Mouse (Mus musculus) left cerebral cortex, adult 8-10 months (tissue): ENCODE data around the gene Mcoln2. TPM values are rescaled to one million over a fixed set of nuclear protein-coding genes. Genes with fewer than 3 reads are reported as not detected.

Experiments used
- DNase-seq, 2 experiments: peaks; one replicate each; pipeline ENCODE4 v3.0.0; 2022; ENCODE audit warnings: low spot score in 2 of 2
- total RNA-seq, 4 experiments: library from RNA; stranded (reverse); gene quantifications; 2 replicates each; pipeline ENCODE4 v1.2.4; 2022

The Mcoln2 gene
- total RNA-seq, 4 experiments from 2014 or later, result not detected

DNA sequence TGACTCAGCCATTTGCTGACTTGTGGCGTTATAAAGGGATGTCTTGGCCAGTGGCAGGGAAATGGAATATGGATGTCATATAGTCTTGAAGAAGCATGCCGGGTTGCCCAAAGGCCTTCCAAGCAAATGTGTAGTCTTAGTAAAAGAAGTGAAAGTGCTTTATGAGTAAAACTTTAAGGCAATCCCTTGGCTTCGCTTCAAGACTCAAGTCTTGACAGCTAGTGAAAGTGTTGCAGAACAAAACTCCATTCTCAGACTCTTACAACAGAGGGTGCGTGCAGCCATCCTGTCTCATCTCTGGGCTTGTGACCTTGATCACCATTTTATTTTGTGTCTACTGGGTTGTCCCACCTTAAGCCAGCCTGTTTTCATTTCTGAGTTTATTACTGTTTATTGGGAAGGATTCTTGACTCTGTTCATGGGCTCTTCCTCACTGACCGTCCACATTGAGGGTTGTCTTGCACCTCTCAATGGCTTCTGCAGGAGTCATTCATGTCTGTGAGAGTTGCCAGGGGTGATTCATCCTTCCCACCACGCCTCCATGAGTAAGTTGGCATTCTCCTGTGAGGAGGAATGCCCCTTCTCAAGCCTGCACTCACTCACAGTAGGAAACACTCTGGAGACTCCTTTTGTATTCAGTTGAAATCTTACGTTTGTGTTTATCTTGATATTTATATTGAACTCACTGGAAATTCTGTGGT lies 75.6 kb downstream of the Mcoln2 start:
- DNase-seq, result no peak

DNA sequence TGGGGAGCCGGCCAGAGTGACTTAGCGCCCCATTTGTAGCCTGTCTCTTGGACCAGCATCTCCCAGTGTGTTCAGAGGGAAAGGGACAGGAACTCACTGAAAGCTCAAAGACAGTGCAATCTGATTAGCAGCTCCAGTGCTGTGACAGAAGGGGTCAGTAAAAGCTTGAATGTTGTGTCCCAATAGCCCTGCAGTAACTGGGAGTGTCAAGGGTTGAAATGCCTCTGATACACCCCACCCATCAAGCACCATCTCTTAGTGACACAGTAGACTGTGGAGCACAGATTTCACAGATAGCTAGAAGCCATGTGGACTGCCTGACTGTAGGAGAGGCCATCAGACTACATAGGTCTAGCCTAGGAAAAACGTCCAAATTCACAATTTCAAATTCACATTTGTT lies 77.8 kb downstream of the Mcoln2 start:
- DNase-seq, result no peak

DNA sequence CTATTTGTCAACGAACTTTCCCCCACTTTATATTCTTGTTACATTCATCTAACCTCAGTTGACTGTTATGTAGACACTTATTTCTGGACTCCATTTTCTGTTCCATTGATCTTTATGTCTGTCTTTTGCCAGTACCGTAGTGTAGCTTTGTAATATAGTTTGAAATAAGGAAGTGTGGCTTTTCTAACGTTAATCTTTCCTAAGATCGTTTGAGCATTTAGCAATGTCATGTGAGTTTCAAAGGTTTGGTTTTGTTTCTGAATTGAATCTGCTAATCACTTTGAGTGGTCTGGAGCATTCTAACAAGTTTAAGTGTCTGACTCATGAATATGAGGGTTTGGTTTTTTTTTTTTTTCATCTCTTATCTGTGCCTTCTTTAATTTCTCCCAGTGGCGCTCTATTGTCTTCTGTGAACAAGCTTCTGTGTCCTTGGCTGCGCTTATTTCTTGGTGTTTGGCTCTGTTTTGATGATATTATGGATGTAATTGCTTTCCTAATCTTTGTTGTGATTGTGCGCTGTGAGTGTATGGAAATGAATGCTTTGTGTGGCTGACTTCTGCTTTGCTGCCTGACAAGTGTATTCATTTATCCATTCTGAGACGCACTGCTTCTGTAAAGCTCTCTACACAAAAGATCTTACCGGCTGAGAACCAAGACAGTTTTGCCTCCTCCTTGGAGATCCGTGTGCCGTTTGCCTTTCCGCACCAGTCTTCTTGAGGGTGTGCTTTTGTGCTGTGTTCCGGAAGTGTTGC lies 79.1 kb downstream of the Mcoln2 start:
- no peak for DNase-seq

DNA sequence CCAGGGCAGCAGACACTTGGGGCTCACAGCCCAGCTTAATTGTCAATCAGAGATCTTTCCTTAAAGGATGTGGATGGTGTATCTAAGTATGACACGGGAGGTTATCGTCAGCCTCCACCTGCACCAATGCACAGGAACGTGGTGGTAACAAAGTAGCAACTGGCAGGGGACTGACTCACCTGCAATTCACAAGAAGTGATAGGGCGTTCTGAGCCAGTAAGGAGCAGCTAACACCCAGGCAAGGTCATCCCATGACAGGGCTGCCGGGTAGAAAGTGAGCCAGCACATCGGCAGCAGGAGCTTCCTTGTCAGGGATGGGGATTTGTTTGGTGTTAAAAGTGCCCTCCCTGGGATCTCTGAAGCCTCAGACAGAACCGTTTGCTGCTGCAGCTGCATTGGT lies 83.1 kb downstream of the Mcoln2 start:
- no peak for DNase-seq

DNA sequence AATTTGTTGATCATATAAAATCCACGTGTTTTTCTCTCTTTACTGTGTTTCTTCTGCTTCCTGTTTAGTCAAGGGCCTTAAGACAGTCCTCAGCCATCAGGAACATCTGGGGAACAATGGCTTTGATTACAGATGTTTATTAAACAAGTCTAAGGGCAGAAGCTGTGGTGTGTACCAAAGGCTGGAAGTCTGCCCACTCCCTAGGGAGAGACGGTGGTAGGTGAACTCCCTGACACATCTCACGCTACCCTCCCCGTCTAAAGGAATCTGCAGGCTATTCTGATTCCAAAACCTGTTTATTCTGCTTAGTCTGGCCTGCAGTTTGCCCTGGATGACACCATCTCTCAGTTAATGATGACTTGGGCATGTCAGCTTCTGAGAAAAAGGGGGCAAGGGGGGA lies 84.1 kb downstream of the Mcoln2 start:
- no peak for DNase-seq

DNA sequence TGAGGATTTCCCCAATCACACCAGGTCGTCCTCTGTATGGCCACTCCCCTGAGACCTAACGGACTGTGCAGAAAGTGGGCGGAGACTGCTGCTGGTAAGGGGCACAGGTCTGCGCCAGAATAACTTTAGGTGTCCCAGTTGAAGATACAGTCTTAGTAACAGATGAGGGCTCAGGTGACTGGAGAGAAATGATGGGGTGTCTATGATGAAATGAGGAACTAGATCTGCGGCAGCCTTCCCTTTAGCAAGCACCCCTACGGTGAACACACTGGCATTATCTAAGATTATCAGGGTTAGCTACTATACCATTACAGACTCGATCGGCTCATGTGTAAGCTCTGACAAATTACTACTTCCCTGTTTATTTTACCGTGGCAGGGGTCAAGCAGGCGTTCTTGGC lies 84.9 kb downstream of the Mcoln2 start:
- no peak for DNase-seq

DNA sequence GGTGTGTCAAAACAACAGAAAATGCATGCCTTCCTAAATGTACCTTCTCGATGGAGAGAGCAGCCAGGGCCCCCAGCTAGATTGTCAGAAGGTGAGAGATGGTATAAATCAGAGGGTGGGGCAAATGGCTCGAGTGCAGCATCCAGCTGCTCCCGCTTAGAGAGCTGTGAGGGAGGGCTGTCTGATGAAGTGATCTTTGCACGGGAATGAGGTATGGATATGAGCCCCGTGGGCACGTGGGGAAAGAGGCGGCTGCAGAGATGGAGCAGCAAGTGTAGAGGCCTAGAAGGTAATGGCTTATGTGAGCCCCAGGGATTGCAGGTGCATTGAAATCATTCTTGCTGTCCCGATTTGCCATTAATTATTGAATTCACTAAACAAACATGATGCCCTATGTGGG lies 86.6 kb downstream of the Mcoln2 start:
- DNase-seq, result no peak

DNA sequence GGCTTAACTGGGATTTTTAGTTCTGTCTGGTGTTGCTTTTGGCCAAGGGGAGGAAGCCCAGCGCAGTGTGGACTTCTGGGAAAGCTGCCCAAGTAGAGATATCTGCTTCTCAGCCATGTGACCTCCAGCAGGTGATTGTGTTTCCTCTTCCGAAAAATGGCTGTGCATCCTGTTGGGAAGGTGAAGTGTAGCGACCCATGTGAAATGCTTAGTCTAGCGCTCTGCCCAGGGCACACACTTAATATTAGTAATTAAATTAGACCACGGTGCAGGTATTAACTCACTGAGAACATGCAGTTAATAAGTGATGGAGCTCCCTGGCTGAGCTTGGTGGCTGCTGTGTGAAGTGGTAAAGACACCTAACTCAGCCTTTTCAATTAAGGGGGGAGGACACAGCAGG lies 88.0 kb downstream of the Mcoln2 start:
- DNase-seq, result no peak

DNA sequence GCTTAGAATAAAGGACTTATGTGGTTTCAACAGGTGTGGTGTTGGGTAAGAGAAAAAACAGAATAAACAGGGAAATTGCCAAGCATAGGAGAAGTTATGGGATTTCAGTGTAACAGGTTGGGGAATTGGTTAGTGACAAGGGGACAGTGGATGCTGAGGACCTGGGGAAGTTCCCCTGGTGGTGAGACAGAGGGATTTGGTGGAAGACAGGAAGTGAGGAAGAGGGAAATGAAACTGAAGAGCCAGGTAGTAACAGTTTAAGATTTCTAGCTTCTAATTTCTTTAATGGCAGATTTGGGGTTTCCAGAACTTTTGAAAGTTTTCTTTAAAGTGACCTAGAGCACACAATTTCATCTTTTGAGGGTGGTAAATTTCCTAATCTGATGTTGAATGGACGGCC lies 95.0 kb downstream of the Mcoln2 start:
- DNase-seq, result no peak

Other genes starting within 250 kb of the Mcoln2 start
- gene Bcl10, start 227.0 kb upstream of the Mcoln2 start, total RNA-seq, result 10 to 100 TPM; 11.4 to 14.5 (median 13.1) TPM
- 10 to 100 TPM; 26.4 to 34.7 (median 31.2) TPM for gene 2410004B18Rik, start 211.8 kb upstream of the Mcoln2 start, total RNA-seq
- 1 to 10 TPM; 2.4 to 3.4 (median 3.1) TPM for gene Syde2, start 162.0 kb upstream of the Mcoln2 start, total RNA-seq
- gene Wdr63, start 41.7 kb upstream of the Mcoln2 start, total RNA-seq, result 1 to 10 TPM in 1 of 4 experiments, under 1 TPM in 3; 0.21 to 1.5 (median 0.29) TPM
- not detected for gene Mcoln3, start 32.4 kb upstream of the Mcoln2 start, total RNA-seq
- under 1 TPM; 0.24 to 0.60 (median 0.34) TPM for gene Lpar3, start 71.1 kb downstream of the Mcoln2 start, total RNA-seq